Mouse (Mus musculus) Patski (cell line): ENCODE measurements around the gene Tsr1. TPM values are rescaled to one million over a fixed set of nuclear protein-coding genes. Genes with fewer than 3 reads are reported as not detected.

Experiments used
- ATAC-seq: fragments of 100-300 bp; one replicate; pipeline ENCODE4 v1.8.0; 2021
- CTCF ChIA-PET: fragments of 350-600 bp; sonication (Branson Sonifier 250); formaldehyde crosslinking; loops from one replicate; lab custom pipeline; 2022; ENCODE audit warnings: inconsistent platforms; lab: Charles Lee
- POLR2A ChIA-PET: fragments of 350-600 bp; sonication (Branson Sonifier 250); formaldehyde crosslinking; loops from one replicate; lab custom pipeline; 2022; ENCODE audit warnings: antibody characterized with exemption, inconsistent platforms; lab: Charles Lee
- DNase-seq: peaks from one replicate; pipeline ENCODE4 v3.0.0-alpha.2; 2011; ENCODE audit warnings: low read depth, low spot score
- H3K27me3 ChIP-seq: fragments of 371-371 bp; one replicate; pipeline ENCODE4 v1.5.1; 2021
- CTCF ChIP-seq: fragments of 100-300 bp; IDR thresholded peaks from one replicate; pipeline ENCODE4 v1.5.1; 2021
- in situ Hi-C: fragments of 300-500 bp; cut with MboI; formaldehyde crosslinking; loops from 3 replicates; pipeline ENCODE4 v1.11.1; 2018; ENCODE audit warnings: low pct_unique_long_range_greater_than_20kb, mixed read lengths
- polyA plus RNA-seq: library from polyadenylated mRNA; unstranded; gene quantifications from one replicate; pipeline ENCODE4 v1.2.3, GENCODE M21; 2021

Gene Tsr1
- polyA plus RNA-seq, 1 experiment from 2014 or later: 38.2 TPM

DNA sequence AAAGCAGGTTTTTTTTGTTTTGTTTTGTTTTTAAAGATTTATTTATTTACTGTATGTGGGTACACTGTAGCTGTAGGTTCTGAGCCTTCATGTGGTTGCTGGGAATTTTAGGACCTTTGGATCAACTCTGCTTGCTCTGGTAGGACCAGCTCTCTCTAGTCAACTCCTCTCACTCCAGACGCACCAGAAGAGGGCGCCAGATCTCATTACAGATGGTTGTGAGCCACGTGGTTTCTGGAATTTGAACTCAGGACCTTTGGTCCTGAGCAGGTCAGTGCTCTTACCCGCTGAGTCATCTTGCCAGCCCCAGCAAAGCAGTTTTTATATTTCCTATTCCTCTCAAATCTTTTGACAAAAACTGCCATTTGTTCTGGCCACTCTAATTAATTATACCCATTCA is 26.3 kb downstream of the Tsr1 start:
- no peak for DNase-seq
- CTCF ChIA-PET: interaction anchor here (0.6 to 1.3 kb wide), 4 partner anchors 9 to 22 kb away, joined by 3 to 5 read pairs (median 4); no protein-coding TSS in a partner anchor
- ATAC-seq: no peak
- POLR2A ChIA-PET: interaction anchor here (1.3 kb wide), 1 partner anchor 19 kb away, joined by 3 read pairs; no protein-coding TSS in a partner anchor
- no peak for TF ChIP-seq CTCF
- in situ Hi-C loops: no loop called here
- H3K27me3 ChIP-seq: no peaks in the 10 kb centered on the region

DNA sequence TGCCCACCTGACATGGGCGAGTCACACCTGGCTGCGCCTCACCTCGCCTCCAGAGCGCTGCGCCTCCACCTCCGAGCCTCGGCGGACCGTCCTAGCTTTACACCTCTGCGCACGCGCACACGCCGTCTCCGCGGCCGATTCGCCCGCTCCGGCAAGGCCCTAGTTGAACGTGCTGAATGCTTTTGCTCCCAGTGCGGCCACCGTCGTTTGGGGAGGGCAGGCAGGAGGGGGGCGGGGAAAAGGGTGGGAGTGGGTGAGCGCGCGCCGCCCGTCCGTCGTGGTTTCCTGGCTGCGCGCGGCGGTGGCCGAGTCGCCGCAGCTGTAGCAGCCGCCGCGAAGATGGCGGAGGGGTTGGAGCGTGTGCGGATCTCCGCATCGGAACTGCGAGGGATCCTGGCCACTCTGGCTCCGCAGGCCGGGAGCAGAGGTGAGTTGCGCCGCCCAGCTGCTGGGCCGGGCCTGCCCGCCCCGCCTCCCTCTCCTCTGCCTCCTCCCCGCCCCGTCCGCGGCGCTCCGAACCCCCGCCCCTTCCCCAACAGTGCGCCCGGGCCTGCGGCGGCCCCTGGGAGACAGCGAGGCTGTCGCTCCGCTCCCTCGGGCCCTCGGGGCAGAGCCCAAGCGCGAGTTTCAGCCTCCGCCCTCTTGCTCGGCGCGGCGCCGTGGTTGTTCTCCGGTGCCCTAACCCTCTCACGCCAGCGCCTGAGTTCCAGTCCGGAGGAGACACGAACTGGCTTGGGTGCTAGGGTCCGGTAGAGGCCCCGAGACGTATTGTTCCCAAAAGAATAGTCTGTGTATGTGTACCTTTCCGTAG is 27.9 kb downstream of the Tsr1 start, which contains the start of the genes Smg6 and Srr:
Gene Smg6 (plus strand): TSS at position 247 of the 811 bp plus-strand sequence.
Gene Srr (minus strand): TSS at position 372 of the 811 bp plus-strand sequence.
- POLR2A ChIA-PET: interaction anchor here (0.7 to 1.6 kb wide), 6 partner anchors 18 to 245 kb away, joined by 3 to 4 read pairs (median 3); partner anchors contain the start of genes Sgsm2 and Tsr1

DNA sequence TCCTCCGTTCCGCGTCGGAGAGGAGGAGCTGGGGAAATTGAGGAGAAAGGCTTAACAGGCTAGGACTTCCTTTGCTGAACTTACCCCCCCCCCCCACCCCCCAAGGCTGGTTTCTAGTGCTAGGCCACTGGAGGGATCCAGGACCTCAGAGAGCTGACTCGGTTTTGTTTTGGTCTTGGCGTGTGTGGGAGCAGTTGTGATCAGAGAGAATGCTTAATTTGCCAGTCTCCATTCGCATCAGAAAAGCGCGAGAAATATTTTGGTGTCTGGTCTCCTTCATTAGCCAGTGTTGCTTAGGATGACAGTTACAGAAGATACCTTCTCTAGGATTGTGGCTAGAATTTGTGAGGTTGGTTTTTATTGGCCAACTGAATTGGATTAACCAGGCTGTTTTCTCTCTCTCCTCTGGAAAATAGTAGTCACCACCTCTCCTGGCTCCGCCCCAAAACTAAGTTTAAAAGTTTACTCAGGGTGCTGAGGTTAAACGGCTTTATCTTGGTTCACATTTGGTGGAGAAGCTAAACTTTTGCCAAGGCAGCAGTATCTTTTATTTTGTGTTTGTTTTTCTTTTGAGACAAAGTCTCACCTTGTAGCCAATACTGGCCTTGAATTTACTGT is 28.6 kb downstream of the Tsr1 start:
- ATAC-seq (peak; percentile 17), DNase-seq (peak; percentile 51)
- CTCF ChIA-PET: interaction anchor here (1.5 kb wide), 1 partner anchor 31 kb away, joined by 4 read pairs; no protein-coding TSS in a partner anchor
- POLR2A ChIA-PET: interaction anchor here (0.5 to 1.6 kb wide), 4 partner anchors 29 to 47 kb away, joined by 3 to 4 read pairs (median 3); partner anchors contain the start of genes Sgsm2 and Tsr1
- H3K27me3 ChIP-seq: no peaks in the 10 kb centered on the region
- no peak for TF ChIP-seq CTCF
- in situ Hi-C loops: no loop called here

More for the DNA sequence above, 27.9 kb downstream of the Tsr1 start, which contains the start of the genes Smg6 and Srr:
- in situ Hi-C loops: no loop called here
- no peak for TF ChIP-seq CTCF
- H3K27me3 ChIP-seq: no peaks in the 10 kb centered on the region
- peak; percentile 64 for DNase-seq
- CTCF ChIA-PET: interaction anchor here (1.1 to 1.5 kb wide), 2 partner anchors 10 to 30 kb away, joined by 3 to 4 read pairs; no protein-coding TSS in a partner anchor
- peak; percentile 83 for ATAC-seq

DNA sequence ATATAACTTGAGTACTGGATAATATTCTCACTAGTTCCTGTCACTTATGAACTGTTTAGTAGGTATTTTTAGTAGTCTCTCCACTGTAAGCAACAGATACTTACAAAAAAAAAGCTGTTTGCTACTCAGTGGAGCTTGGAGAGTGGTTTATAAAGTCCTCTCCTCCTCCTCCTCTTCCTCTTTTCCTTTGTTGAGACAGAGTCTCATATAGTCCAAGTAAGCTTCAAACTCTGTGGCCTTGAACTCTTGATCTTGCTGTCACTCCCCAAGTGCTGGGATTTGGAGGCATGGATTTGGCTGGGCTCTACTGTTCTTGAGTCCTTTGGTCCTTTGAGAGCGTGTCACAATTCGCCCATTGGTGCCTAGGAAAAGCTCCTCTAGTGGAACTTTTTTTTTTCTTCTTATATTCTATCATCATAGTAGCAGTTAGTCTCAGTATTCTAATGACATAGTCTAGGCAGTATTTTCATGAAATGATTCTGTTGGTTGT is 29.4 kb downstream of the Tsr1 start:
- in situ Hi-C loops: no loop called here
- ChIA-PET POLR2A (interaction anchor here (0.5 kb wide), 1 partner anchor 37 kb away, joined by 3 read pairs; no protein-coding TSS in a partner anchor), CTCF (interaction anchor here (1.5 kb wide), 1 partner anchor 32 kb away, joined by 4 read pairs; no protein-coding TSS in a partner anchor)
- TF ChIP-seq CTCF: no peak
- H3K27me3 ChIP-seq: no peaks in the 10 kb centered on the region
- DNase-seq (no peak), ATAC-seq (no peak)

DNA sequence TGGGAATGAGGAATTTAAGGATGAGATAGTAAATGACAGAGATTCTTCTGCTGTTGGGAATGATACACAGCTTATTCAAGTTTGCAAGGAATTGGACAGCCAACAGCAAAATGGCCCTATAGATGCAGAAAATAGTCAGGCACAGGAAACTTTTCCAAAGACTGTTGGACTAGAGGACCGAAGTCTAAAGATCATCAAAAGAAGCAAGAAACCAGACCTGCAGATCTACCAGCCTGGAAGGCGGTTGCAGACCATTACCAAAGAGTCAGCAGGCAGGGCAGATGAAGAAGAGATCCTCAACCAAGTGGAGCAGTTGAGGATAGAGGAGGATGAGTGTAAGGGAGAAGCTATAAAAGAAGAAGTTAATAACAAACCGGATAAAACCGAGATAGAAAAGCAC is 31.2 kb downstream of the Tsr1 start:
- no peak for TF ChIP-seq CTCF

DNA sequence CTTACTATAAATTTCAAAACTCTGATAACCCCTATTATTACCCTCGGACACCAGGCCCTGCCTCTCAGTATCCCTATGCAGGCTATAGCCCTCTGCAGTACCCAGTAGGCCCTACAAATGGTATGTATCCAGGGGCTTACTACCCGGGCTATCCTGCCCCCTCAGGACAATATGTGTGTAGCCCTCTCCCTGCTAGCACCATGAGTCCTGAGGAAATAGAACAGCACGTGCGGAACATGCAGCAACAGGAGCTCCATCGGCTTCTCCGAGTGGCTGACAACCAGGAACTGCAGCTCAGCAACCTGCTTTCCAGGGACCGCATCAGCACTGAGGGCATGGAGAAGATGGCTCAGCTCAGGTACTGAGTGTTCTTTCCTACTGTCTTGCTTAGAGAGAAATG is 32.5 kb downstream of the Tsr1 start:
- H3K27me3 ChIP-seq: no peaks in the 10 kb centered on the region
- DNase-seq (no peak), ATAC-seq (no peak)
- CTCF ChIA-PET: no interaction called here
- POLR2A ChIA-PET: no interaction called here
- in situ Hi-C loops: no loop called here
- TF ChIP-seq CTCF: no peak

More for the DNA sequence above, 31.2 kb downstream of the Tsr1 start:
- DNase-seq (no peak), ATAC-seq (no peak)
- no peaks in the 10 kb centered on the region for H3K27me3 ChIP-seq
- in situ Hi-C loops: no loop called here
- POLR2A ChIA-PET: no interaction called here
- CTCF ChIA-PET: no interaction called here

DNA sequence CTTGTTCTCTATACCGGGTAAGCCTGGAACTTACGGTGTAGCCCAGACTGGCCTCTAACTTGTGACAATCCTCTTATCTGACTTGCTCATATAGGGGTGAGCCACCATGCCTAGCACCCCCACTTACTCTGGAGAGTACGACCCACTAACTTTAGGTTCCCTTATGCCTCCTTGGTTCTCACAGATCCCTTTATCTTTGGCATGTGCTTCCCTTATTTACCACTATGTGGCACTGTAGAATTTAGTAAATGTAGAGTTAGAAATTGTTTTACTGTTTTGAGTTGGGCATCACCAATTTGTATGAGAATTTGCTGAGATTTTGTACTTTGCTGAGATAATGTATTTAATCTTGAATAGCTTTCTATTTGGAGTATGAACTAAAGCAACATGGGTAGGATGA is 48.5 kb downstream of the Tsr1 start:
- DNase-seq: no peak
- TF ChIP-seq CTCF: peak; percentile 73
- CTCF ChIA-PET: interaction anchor here (0.8 to 2.1 kb wide), 6 partner anchors 9 to 224 kb away, joined by 3 to 9 read pairs (median 3); no protein-coding TSS in a partner anchor
- H3K27me3 ChIP-seq: no peaks in the 10 kb centered on the region
- no peak for ATAC-seq
- in situ Hi-C loops: no loop called here
- POLR2A ChIA-PET: no interaction called here

DNA sequence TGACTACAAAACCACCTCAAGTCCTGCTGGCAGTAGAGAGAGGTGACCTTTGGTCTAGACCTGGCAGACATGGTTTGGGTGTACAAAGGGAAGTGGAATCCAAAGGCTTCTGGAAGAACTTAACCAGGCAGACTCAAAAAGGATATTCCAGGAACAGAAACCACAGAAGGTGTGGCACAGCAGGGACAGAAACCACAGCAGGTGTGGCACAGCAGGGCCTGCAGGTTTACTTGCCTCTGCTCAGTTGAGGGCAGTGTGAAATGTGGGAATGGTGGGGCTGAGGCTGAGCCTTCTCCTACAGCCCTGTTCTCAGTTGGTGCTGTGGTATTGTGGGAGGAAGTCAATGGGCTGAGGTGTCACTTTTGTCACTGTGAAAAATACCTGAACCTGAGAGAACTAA is 57.0 kb downstream of the Tsr1 start:
- in situ Hi-C loops: no loop called here
- H3K27me3 ChIP-seq: no peaks in the 10 kb centered on the region
- ChIA-PET CTCF (no interaction called here), POLR2A (no interaction called here)
- no peak for TF ChIP-seq CTCF
- ATAC-seq (no peak), DNase-seq (no peak)

DNA sequence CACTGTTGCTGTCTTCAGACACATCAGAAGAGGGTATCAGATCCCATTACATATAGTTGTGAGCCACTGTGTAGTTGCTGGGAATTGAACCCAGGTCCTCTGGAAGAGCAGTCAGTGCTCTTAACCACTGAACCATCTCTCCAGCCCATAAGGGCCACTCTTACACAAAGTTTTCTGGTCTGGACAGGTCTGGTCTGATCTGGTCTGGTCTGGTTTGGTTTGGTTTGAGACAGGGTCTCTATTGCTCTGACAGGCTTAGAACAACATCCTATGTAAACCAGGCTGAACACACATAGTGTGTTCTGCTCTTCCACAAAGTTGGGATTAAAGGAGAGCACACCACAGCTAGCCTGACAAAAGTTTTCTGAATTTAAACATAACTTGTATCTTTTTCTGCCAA is 58.1 kb downstream of the Tsr1 start:
- TF ChIP-seq CTCF: no peak
- H3K27me3 ChIP-seq: no peaks in the 10 kb centered on the region
- ChIA-PET POLR2A (interaction anchor here (0.7 kb wide), 1 partner anchor 24 kb away, joined by 3 read pairs; no protein-coding TSS in a partner anchor), CTCF (interaction anchor here (1.2 kb wide), 1 partner anchor 9 kb away, joined by 3 read pairs; no protein-coding TSS in a partner anchor)
- DNase-seq (no peak), ATAC-seq (no peak)
- in situ Hi-C loops: no loop called here

DNA sequence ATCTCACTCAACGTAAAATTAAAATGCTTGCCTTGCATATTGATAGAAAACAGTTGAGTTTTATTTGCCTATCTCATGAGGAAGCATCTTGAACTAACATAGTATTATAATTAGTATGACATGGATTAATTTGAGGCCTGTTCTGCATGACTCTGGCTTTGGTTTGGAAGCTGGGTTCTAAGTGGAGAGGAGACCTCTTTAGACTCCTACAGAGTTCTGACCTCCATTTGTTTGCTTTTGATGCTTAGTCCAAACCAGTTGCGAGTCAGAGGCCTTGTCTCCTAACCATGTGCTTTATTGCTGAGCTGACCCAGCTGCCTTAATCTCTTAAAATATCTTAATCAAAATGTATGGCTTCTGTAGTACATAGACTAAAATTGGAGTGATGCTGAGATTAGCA is 59.7 kb downstream of the Tsr1 start:
- in situ Hi-C loops: no loop called here
- POLR2A ChIA-PET: no interaction called here
- ATAC-seq (no peak), DNase-seq (no peak)
- CTCF ChIA-PET: interaction anchor here (1.0 to 1.1 kb wide), 2 partner anchors 11 to 14 kb away, joined by 3 read pairs; no protein-coding TSS in a partner anchor
- TF ChIP-seq CTCF: no peak
- no peaks in the 10 kb centered on the region for H3K27me3 ChIP-seq

Other genes with a start within 250 kb of the Tsr1 start
- 87.1 TPM for gene Cluh, start 248.6 kb upstream of the Tsr1 start, polyA plus RNA-seq
- 109 TPM for gene Pafah1b1, start 173.4 kb upstream of the Tsr1 start, polyA plus RNA-seq
- 33.6 TPM for gene Mettl16, start 127.2 kb upstream of the Tsr1 start, polyA plus RNA-seq
- gene Mnt, start 67.2 kb upstream of the Tsr1 start, polyA plus RNA-seq: 24.7 TPM
- gene Sgsm2, start 1.0 kb upstream of the Tsr1 start, polyA plus RNA-seq: 27.0 TPM
- 20.5 TPM for gene Smg6, start 27.8 kb downstream of the Tsr1 start, polyA plus RNA-seq
- 28.5 TPM for gene Srr, start 27.9 kb downstream of the Tsr1 start, polyA plus RNA-seq